Mouse (Mus musculus): ENCODE measurements at regions not wholly inside any gene's neighbourhood (a gene's known extent, or its start where the extent isn't known, plus 50 kb on each side); places are given as distances from the start of the nearest gene placed in this dataset.
"Not testable (repeated sequence)": the region's sequence is repeated elsewhere in the genome, so short reads cannot be mapped to it uniquely, and the experiment has no call there.

- no peak for DNase-seq
These were observed 611.2 kb downstream of the 5730507C01Rik start for GRCm38 (mm10) chr12:19125541-19125940.

GRCm38 (mm10) chr12:19175631-19176030, 661.3 kb downstream of the 5730507C01Rik start:
- peak in 1 of 2 experiments; percentile 2 for DNase-seq

DNA sequence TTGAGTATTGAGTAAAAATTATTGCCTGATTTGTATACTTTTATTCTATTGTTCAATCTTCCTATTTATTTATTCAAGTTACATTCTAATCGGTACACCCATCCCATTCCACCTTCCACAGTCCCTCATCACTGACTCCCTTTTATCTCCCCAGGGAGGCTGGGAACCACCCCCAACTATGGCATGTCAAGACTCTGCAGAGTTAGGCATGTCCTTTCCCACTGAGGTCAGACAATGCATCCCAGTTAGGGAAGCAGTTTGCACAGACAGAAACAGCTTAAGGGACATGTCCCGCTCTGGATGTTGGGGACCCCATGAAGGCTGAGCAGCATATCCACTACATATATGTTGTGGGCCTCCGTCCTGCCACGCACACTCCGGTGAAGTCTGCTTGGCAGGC, 678.1 kb downstream of the 5730507C01Rik start:
- DNase-seq = no peak

- not testable (repeated sequence) for DNase-seq
These were observed 678.7 kb downstream of the 5730507C01Rik start for GRCm38 (mm10) chr12:19193041-19193440.

DNA sequence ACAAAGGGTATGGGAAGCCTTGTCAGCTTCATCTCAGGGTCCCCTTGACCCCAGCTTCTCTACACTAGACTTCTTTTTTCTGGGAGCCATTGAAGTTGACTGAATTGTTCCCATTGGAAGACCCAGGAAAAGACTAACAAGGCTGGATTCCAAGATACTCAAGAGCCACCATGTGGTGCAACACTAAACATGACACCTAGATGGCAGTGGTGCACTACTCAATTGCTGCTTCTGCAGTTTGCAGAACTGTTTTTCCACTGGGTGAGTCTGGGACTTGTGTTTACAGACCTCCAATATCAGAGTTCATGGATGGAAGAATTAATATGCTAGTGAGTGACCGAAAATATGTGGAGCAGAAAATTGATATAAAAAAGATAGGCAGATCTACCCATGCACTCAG, 709.7 kb downstream of the 5730507C01Rik start:
- not testable (repeated sequence) for DNase-seq

GRCm38 (mm10) chr12:19246731-19247130, 707.6 kb upstream of the Gm21863 start:
- DNase-seq = peak; percentile 9 to 28

DNA sequence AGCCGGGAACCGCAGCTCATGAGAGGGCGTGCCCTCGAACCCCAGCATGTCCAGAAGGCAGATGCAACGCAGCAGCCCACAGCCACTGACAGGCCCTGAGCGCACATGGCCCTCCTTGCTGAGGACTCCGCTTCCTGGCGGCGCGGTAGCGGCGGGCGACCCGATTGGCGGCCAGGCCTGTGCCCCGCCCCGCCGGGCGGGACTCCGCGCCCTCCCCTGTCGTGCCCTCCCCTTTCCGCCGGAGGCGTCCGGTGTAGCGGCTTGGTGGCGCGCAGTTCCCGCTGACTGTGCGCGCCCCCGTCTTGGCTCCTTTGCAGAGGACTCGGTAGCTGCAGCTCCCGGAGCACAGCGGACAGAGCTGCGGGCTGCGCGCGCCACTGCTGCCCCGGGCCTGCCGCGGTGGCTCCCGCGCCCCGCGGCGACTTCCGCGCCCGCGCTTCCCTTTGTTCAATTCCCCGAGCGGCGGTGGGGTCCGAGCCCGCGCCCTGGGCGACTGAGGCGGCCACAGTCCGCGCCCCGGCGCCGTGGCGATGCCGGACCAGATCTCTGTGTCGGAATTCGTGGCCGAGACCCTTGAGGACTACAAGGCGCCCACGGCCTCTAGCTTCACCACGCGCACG, 665.9 kb upstream of the Gm21863 start:
- DNase-seq = peak; percentile 45 to 66

DNA sequence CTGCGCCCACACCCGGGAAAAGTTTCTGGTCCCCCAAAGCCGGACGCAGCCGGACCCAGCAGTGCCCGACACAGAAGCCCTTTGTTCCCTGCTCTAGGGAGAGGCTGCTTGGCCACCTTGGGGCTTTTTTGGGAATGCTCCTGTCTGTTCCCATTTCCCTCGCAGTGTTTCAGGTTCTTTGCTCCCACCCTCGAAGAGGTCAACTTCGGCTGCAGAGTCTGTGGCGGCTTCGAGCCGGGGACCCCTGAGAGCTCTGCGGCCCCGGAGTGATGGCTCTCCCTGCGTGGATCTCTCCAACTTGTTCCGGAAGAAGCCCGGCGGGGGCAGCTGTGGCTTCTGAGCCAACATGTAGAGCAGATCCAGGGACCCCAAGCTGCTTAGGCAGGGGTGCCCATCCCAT, 665.3 kb upstream of the Gm21863 start:
- DNase-seq = peak in 1 of 2 experiments; percentile 2

GRCm38 (mm10) chr12:19292068-19292770, 662.1 kb upstream of the Gm21863 start:
- not testable (repeated sequence) for DNase-seq

Measured in thymus, postnatal 36 days (tissue).